Mouse (Mus musculus) embryonic fibroblast, embryonic 13.5 days (primary cell): Measurements from ENCODE around the gene Mettl16.

Experiments used
- CTCF ChIP-seq: IDR thresholded peaks from 2 replicates; pipeline ENCODE4 v1.5.1; 2011; ENCODE audit warnings: mild to moderate bottlenecking, control low read depth, low read length, moderate library complexity, borderline replicate concordance; ENCODE audit not compliant: insufficient read depth
- POLR2A ChIP-seq: IDR thresholded peaks from 2 replicates; pipeline ENCODE4 v1.6.1; 2011; ENCODE audit warnings: low read depth, mild to moderate bottlenecking, control low read depth, low read length, moderate library complexity

- TF ChIP-seq POLR2A (peak; percentile 42; the same call in 1 of the 2 replicates), CTCF (no peak)
These were observed 62.0 kb downstream of the Mettl16 start for GRCm38 (mm10) chr11:74832503-74833143.
